ENCODE assay signal across 14 mouse cellular contexts in the genomic region with DNA sequence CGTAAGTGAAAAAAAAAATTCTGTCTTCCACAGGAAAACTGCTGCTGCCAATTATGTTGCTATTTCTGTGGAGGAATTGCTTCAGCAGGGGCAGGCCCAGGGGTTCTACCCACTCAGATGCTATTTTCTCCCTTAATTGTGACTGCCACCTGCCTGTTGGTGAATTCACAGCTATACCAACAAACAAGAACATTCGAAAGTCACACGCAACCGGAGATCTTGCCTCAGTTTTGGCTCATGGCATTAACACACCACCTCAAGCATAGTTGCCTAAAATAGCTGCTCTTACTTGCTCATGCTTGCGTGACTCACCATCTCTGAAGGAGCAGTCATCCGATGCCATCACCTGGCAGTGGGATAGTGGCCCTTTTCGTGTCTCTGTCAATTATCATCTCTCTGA.
DNase-seq lines count a peak whose midpoint lies in the region; ATAC-seq and TF ChIP-seq lines count a peak whose summit lies in the region.
"Had no signal": no experiment of that assay in that cellular context is flagged by ENCODE, and none has a peak within 500 bp of the region (broad histone marks: within the 10 kb centered on the region; RNA-seq: fewer than 3 reads in every experiment).

No protein-coding gene starts in this region.

- no peaks in the 10 kb centered on the region for H3K9me3 ChIP-seq in intestine, embryonic 15.5 days
- H3K9me3 ChIP-seq: limb, embryonic 15.5 days; midbrain, embryonic 10.5 days had no signal

- no peak overlapping the region for H3K4me2 ChIP-seq in intestine, embryonic 15.5 days (replicated peaks)
- H3K4me2 ChIP-seq: hindbrain, embryonic 14.5 days; limb, embryonic 15.5 days had no signal

- DNase-seq in layer of hippocampus, adult 11-12 months (ENCODE audit: low spot score) = peak; percentile 17
- no peak for DNase-seq in layer of hippocampus, adult 2 months (ENCODE audit: low spot score in 2 of 2)
- peak; percentile 2 for DNase-seq in cerebellum, adult 9-11 months
- peak; percentile 6 to 22 for DNase-seq in frontal cortex, postnatal 14 days (ENCODE audit: low spot score in 2 of 2)
- peak; percentile 4 for DNase-seq in right cerebral cortex, postnatal 14 days
- no peak for DNase-seq in testis, postnatal 14 days (ENCODE audit: low spot score)
- DNase-seq: heart, adult 2 months; kidney, adult 8-10 months; thymus, adult 2 months had no signal

- H3K4me3 ChIP-seq in layer of hippocampus, adult 2 months = no peak overlapping the region
- no peak overlapping the region for H3K4me3 ChIP-seq in intestine, embryonic 15.5 days (replicated peaks)
- H3K4me3 ChIP-seq: heart, adult 2 months; limb, embryonic 15.5 days; midbrain, embryonic 10.5 days had no signal

- H3K27me3 ChIP-seq in intestine, embryonic 15.5 days (replicated peaks) = no peaks in the 10 kb centered on the region
- H3K27me3 ChIP-seq: limb, embryonic 15.5 days had no signal

- TF ChIP-seq CTCF in layer of hippocampus, adult 2 months (conservative IDR thresholded peaks at IDR 0.05) = no peak

- H3K36me3 ChIP-seq in intestine, embryonic 15.5 days = no peaks in the 10 kb centered on the region
- H3K36me3 ChIP-seq: limb, embryonic 15.5 days; midbrain, embryonic 10.5 days had no signal

- no peak for ATAC-seq in intestine, embryonic 15.5 days
- ATAC-seq: lung, postnatal 0 days had no signal

- H3K27ac ChIP-seq in layer of hippocampus, adult 2 months = no peak overlapping the region
- H3K27ac ChIP-seq in intestine, embryonic 15.5 days = no peak overlapping the region
- H3K27ac ChIP-seq: heart, adult 2 months; hindbrain, embryonic 14.5 days; limb, embryonic 15.5 days; midbrain, embryonic 10.5 days had no signal

- H3K4me1 ChIP-seq in intestine, embryonic 15.5 days (replicated peaks) = no peaks in the 10 kb centered on the region
- H3K4me1 ChIP-seq: limb, embryonic 15.5 days; midbrain, embryonic 10.5 days had no signal

- 91% methylated on average over 7 of the region's 7 CpGs for WGBS in intestine, embryonic 15.5 days

- H3K9ac ChIP-seq in intestine, embryonic 15.5 days = no peak overlapping the region
- H3K9ac ChIP-seq: hindbrain, embryonic 14.5 days; limb, embryonic 15.5 days had no signal

Comparison
In these comparisons a context has a peak if more than half of its experiments do, and no peak if none do; other contexts are left out.
1. DNase-seq: peak in layer of hippocampus, adult 11-12 months (single experiment), cerebellum, adult 9-11 months (single experiment), frontal cortex, postnatal 14 days (2 of 2) and right cerebral cortex, postnatal 14 days (single experiment); none in layer of hippocampus, adult 2 months (0 of 2) and testis, postnatal 14 days (single experiment).